Mouse (Mus musculus) adrenal gland, postnatal 25 days (tissue): ENCODE data around the gene Calhm1. TPM values are rescaled to one million over a fixed set of nuclear protein-coding genes. Genes with fewer than 3 reads are reported as not detected.

Experiments used
- total RNA-seq: library from RNA; stranded (reverse); gene quantifications from 2 replicates; pipeline ENCODE4 v1.2.3, GENCODE M21; 2021

Gene Calhm1
- total RNA-seq, 1 experiment from 2014 or later: not detected

Other genes starting within 250 kb of the Calhm1 start
- gene Ina, start 129.6 kb downstream of the Calhm1 start, total RNA-seq: 5.1 and 5.4 TPM in 2 replicates
- gene Nt5c2, start 129.1 kb downstream of the Calhm1 start, total RNA-seq: 59.5 and 64.5 TPM in 2 replicates
- gene Pcgf6, start 93.3 kb downstream of the Calhm1 start, total RNA-seq: 12.2 and 14.9 TPM in 2 replicates
- 4.4 and 5.3 TPM in 2 replicates for gene Taf5, start 76.5 kb downstream of the Calhm1 start, total RNA-seq
- 518 and 539 TPM in 2 replicates for gene Usmg5, start 53.6 kb downstream of the Calhm1 start, total RNA-seq
- gene Pdcd11, start 53.5 kb downstream of the Calhm1 start, total RNA-seq: 26.0 and 26.8 TPM in 2 replicates
- gene Calhm2, start 6.0 kb downstream of the Calhm1 start, total RNA-seq: 5.5 TPM in 2 replicates
- gene Calhm3, start 13.5 kb upstream of the Calhm1 start, total RNA-seq: not detected in 2 replicates
- 13.0 and 13.9 TPM in 2 replicates for gene Neurl1a, start 34.6 kb upstream of the Calhm1 start, total RNA-seq